Mouse (Mus musculus) thymus, adult 2 months (tissue): Measurements from ENCODE around the gene Eras.

Experiments
- CTCF ChIP-seq: fragments of 200-500 bp; IDR thresholded peaks from 2 replicates; pipeline ENCODE4 v1.5.1; 2012; ENCODE audit warnings: mild to moderate bottlenecking, control low read depth, low read length, moderate library complexity, borderline replicate concordance; ENCODE audit not compliant: control insufficient read depth, poor library complexity, insufficient read depth; ENCODE audit errors: extremely low read depth
- POLR2A ChIP-seq: fragments of 200-500 bp; IDR thresholded peaks from 2 replicates; pipeline ENCODE4 v1.6.1; 2012; ENCODE audit warnings: mild to moderate bottlenecking, low read length, control low read depth, moderate library complexity; ENCODE audit not compliant: control insufficient read depth, poor library complexity, insufficient read depth; ENCODE audit errors: extremely low read depth

- TF ChIP-seq POLR2A (0 out of 2 replicates have a peak, but pooled peaks have one; percentile 26), CTCF (no peak)
These were observed 44.4 kb downstream of the Eras start, which contains the start of gene Slc35a2 for GRCm38 (mm10) chrX:7883841-7884567.
